Mouse (Mus musculus) cortical plate, adult 2 months (tissue): ENCODE measurements around the gene Xcl1.

Experiments
- CTCF ChIP-seq: fragments of 200-500 bp; IDR thresholded peaks from 2 replicates; pipeline ENCODE4 v1.5.1; 2011; ENCODE audit warnings: mild to moderate bottlenecking, control low read depth, low read length; ENCODE audit not compliant: insufficient read depth; ENCODE audit errors: extremely low read depth
- POLR2A ChIP-seq: fragments of 200-500 bp; IDR thresholded peaks from 2 replicates; pipeline ENCODE4 v1.6.1; 2011; ENCODE audit warnings: mild to moderate bottlenecking, low read length, control low read depth; ENCODE audit not compliant: insufficient read depth; ENCODE audit errors: extremely low read depth

- TF ChIP-seq CTCF, result no peak
- no peak for TF ChIP-seq POLR2A
These were observed at the start of gene Xcl1 for GRCm38 (mm10) chr1:164935477-164936044.
